Mouse (Mus musculus): ENCODE measurements around the gene Gm29564. TPM values are rescaled to one million over a fixed set of nuclear protein-coding genes. Genes with fewer than 3 reads are reported as not detected.
"Not testable (repeated sequence)": the region's sequence is repeated elsewhere in the genome, so short reads cannot be mapped to it uniquely, and the experiment has no call there.

Gm29564 gene
- not detected in 2 replicates for total RNA-seq (2014; rRNA removed; ENCODE audit: low replicate concordance)
- polyA plus RNA-seq (2015; fragmentation: Nextera tagmentation; extraction: Ambion mirVana): not detected in 2 replicates

GRCm38 (mm10) chrY:78212693-78213092, at the start of gene Gm29564:
TSS of gene Gm29564 (plus strand) at chrY:78212993.
- no CpG with 5 or more reads among the region's 6 CpGs for WGBS
- not testable (repeated sequence) for H3K9ac ChIP-seq (replicated peaks; ENCODE audit: low read depth, low read length); H3K4me3 ChIP-seq (ENCODE audit: low read depth, low read length); H3K9me3 ChIP-seq (replicated peaks; ENCODE audit: control insufficient read depth, low read length); H3K4me2 ChIP-seq (ENCODE audit: low read depth, low read length); DNase-seq (ENCODE audit: low spot score); H3K27ac ChIP-seq (ENCODE audit: low read depth); H3K4me1 ChIP-seq (ENCODE audit: control insufficient read depth, insufficient read depth); ATAC-seq (ENCODE audit: insufficient read depth, low read depth); H3K27me3 ChIP-seq (ENCODE audit: control insufficient read depth, insufficient read depth, low read length); H3K36me3 ChIP-seq (replicated peaks; ENCODE audit: control insufficient read depth, insufficient read depth, low read length)

Other genes starting within 250 kb of the Gm29564 start
- not detected in 2 replicates for gene Gm20867, start 249.8 kb upstream of the Gm29564 start, total RNA-seq (2014; rRNA removed; ENCODE audit: low replicate concordance)
- not detected in 2 replicates for gene Gm20867, start 249.8 kb upstream of the Gm29564 start, polyA plus RNA-seq (2015; fragmentation: Nextera tagmentation; extraction: Ambion mirVana)